Mouse (Mus musculus) cerebellum, postnatal 36 days (tissue): ENCODE results near the gene Kcnab1.

Source experiments
- DNase-seq, 2 experiments: peaks; one replicate each; pipeline ENCODE4 v3.0.0; 2021 to 2022; ENCODE audit warnings: mixed read lengths in 2 of 2

Kcnab1 gene

DNA sequence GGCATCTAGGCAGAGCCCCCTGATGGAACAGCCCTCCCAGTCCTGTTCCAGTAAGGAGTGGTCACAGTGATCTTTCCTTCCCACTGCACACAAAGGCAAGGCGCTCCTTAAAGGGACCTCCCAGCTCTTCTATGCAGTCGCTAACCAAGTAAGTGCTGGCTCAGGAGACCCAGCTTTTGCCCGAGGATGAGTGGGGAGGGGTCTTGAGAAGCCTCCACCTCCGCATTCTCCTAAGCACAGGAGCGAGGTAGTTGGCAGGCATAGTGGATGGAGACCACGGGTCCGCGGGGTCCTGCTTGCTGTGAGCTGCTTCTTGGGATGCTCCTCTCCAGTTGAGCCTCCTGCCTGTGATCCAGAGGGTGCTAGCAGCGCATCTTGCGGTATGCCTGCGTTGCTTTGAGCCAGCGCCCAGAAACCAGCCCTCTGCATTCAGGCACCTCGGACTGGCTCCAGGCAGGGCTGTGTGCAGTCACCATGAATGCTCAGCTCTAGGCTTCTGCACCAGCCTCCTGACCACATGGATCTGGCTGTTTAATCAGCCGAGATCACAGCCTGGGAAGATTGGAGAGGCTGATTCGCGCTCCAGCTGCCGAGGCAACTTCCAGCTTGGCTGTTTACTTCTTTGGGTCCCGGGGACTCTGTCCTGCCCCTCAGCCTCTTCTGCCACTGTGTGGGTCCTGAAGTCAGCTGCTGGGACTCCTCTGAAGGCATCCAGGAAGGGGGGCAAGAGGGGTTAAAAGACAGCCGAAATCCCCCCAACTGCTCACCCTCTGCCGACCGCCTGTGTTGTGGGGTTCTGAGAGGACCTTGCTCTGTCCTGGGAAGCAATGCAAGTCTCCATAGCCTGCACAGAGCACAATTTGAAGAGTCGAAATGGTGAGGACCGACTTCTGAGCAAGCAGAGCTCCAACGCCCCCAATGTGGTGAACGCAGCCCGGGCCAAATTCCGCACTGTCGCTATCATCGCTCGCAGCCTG lies at the start of gene Kcnab1:
Kcnab1 (plus strand) TSS at position 440 of the 977 bp plus-strand sequence.
- DNase-seq, result peak; percentile 67 to 68

DNA sequence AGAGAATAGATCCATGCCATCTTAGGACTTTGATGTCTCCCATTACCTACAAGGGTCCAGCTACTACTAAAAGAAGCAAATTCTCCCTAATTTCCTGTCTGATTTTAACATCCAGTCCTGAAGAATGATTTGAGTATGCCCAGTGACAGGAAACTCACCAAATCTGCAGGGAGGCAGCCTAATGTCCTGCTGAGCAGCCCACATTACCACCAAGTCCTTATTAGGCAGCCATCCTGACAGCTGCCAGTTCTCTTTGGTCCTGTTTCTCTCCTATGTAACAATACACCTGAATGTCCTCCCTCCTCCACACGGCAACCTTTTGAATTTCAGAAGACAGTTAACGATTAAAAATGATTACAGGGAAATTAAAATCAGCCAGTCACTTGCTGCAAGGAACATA lies 20.9 kb upstream of the Kcnab1 start:
- DNase-seq, result no peak

DNA sequence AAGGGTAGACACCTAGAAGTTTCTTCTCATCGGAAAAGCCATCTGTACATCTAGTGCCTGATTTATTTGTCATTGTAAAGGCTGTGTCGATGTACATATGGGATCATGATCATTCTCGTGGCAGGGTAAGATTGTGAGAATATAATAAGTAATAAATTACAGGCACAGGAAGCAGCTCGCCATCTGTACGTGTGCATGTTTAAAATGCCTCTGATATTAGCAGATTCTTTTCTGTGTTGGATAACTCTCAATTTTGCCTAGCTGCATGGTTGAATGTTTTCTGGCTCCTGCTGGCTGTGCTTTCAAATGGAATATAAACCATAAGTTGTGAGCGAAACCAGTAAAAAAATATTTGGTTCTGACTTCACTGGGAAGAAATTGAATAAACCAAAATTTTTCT lies 5.1 kb upstream of the Kcnab1 start:
- no peak for DNase-seq

DNA sequence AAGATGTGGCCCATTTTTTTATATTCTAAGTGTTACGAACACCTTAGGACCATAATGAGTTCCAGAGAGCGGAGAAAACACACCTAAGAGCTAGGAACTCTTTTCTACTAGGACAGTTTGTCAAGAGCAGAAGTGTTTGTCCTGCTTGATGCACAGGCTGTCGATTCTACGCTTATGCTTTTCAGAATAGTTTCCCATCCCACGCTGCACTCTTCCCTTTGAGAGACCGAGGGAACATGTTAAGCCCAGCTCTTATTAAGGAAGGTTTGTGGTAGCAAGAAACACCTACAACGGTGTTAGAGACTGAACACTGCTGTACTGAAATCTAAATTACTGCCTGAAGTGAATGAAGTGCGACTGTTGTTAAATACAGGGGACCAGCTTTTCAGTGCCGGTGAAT lies 1.0 kb downstream of the Kcnab1 start:
- DNase-seq, result peak in 1 of 2 experiments; percentile 32

DNA sequence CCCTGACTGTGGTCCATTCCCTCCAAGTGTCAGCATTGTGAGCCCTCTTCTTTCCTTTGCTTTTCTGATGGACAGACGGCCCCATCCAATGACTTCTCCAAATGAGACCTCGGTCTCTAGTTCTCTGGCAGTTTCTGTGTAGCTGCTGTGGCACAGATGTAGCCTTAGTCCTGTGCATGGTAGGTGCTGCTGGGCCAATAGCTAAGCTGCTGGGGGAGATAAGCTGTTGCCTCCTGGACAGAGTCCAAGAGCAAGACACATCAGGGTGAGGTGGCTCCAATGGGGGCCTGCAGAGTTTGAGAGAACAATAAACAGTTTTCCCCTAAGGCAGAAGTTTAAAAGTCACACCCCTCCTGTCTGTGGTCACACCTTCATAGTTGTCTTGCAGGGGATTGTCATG lies 2.0 kb downstream of the Kcnab1 start:
- no peak for DNase-seq

DNA sequence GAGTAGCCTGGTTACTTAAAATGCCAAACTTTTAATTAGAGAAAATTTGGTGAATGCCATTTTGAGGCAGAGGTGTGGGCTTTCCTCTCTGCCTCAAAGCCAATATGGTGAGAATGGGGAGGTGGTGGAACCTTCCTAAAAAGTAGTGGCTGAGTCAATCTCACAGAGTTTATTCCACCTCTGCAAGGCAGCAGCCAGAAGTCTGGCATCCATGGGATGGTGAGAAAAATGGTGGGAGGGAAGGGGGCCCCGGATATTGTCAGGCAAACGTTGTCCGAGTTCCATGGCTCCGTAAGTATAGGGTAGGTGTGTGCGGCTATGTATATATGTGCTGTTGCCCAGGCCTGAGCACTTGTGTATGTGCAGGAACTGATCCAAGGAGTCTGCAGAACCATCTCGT lies 6.0 kb downstream of the Kcnab1 start:
- DNase-seq, result no peak

DNA sequence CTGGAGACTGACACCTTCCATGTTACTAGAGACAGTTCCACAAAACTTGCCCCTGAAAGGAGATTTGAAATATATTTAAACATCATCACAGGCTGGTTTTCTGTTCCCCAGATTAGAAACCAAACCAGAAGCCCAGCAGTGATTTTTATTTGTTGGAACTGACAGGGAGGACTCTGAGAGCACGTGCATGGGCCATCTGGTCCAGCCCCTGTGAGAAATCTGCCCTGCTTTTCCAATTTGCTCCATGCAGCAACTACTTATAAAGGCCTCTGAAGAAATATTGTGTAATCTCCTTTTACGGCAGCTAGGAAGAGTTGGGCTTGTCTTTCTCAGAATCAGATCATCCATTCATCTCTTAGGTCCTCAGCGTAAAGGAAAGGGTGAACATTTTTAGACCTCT lies 7.8 kb downstream of the Kcnab1 start:
- peak; percentile 43 to 45 for DNase-seq

DNA sequence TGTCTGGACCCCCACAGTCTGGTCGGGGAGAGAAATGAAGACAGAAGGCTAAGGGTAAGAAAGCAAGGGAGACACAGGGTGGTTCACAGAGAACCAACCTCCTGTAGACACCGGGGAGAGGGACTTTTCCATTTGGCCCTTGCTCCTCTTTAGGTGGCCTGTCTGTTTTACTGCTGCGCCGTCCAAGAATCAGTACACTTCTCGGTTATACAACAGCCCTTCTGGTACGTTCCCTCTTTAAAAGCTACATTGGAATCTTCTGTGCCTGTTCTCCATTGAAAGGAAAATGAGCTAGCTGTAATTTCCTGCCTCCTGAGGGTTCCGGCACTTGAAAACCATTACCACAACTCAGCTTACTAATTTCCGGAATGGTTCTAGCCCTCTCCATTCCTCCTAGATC lies 8.2 kb downstream of the Kcnab1 start:
- no peak for DNase-seq

DNA sequence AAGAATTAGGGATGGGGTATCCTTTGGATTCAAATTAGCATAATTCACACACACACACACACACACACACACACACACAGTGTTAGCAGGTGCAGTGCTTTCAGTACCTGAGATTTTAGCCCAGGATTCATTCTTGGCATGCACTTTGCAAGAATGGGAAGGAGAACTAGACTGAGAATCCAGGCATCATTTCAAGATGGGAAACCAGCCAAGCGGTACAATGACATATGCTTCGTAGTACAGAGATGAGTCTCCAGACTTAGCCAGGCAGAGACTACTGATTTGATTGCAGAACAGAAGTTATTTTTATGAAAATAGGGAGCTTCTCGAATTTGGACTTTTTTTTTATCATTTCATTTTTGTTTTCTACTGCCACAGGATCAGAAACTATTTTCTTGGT lies 15.8 kb downstream of the Kcnab1 start:
- peak; percentile 73 to 90 for DNase-seq

DNA sequence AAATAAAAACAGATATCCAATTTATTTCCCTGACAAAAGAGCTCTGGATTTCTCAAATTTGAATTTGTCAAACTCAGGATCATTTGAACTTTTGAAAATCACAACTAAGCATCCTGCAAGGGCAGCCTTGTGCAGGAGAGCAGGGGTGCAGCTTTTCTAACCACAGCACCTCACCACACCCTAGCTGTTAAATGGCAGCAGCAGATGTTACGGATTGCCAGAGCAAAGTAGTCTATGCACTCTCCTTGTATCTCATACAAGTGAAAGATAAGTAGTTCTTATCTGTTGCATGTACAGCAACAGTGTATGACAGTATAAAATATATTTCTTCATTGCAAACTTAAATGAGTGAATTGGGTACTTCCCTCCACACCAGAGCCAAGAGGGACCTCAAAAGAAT lies 20.4 kb downstream of the Kcnab1 start:
- no peak for DNase-seq

DNA sequence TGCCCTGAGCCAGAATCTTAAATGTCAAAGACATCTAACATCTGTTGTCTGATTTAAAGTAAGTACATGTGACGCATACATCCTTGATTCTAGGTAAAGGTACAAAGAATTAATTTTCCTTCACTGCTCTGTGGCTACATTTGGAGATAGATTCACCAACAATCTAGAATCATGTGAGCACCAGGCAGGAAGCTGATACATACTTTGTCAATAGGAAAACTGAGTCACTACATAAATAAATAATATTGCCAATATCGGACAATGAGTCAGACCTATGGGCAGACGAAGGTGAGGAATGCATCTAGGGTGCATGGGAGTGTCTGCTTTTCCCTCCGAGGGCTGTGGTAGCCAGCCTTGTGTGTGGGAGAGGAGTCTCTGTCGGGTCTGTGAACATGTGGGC lies 25.7 kb downstream of the Kcnab1 start:
- DNase-seq, result no peak

DNA sequence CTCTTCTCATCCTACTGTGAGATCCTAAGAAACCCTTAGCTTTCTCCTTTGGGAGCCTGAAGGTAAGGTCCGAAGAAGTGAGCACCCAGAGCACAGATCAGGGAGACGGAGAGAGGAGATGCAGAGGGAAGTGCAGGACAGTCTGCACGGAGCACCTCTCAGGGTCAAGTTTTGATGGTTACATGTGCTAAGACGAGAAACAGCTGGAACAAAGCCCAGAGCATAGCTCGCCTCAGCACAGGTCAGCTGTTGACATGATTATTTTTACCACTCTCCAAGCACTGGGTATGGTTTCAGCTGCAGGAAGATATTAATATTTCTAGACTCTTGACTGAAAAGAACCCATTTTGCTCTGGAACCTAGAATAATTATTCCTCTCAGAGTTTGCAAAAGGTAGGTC lies 27.7 kb downstream of the Kcnab1 start:
- no peak for DNase-seq

DNA sequence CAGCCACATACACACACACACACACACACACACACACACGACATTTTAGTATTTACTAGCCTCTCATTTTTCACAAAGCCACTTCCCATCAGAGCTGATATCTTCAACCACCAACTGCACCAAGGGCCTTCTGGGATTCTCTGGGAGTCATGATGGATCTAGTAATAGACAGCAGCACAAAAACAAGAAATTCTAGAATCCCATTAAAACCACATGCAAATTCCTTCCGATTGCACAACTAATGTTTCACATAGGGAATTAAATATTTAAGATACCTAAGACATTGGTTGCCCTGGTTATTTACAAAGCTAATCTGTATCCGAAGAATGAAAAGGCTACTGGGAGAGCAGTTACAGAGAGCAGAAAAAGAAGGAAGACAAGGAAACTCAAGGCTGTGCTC lies 29.6 kb downstream of the Kcnab1 start:
- no peak for DNase-seq

DNA sequence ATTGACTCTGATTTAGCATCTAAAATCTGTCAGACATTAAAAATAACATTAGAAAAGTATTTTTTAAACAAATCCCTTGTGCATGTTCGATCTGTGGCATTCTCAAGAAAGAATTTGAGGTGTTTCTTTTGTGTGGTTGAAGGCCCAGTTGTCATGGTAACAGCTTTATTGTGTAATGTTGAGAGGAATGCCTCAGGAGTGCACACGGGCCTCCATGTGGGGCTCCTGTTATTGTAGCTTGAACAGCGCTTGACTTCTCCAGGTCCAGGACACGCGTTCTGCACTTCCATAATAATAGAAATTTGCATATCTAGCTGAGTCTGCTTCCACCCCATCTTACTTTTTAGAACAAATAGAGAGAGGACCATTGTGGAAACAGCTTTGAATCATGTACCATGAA lies 36.0 kb downstream of the Kcnab1 start:
- DNase-seq, result no peak

DNA sequence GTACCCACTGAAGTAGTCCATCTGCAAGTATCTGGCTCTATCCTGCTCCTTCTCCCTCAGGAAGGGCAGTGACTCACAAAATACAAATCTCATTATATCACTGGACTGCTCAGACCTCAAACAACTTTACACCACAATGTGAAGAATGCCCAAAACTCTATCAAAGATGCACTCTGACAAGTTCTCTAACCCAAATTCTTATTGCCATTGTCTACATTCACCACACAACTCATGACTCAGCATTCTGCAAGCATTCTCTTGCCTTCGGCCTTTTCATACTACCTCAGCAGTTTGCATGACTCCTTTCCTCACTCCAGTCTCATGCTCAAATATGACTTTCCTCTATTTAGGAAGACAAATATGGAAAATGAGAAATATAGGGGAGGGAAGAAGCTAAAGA lies 42.6 kb downstream of the Kcnab1 start:
- DNase-seq, result no peak

DNA sequence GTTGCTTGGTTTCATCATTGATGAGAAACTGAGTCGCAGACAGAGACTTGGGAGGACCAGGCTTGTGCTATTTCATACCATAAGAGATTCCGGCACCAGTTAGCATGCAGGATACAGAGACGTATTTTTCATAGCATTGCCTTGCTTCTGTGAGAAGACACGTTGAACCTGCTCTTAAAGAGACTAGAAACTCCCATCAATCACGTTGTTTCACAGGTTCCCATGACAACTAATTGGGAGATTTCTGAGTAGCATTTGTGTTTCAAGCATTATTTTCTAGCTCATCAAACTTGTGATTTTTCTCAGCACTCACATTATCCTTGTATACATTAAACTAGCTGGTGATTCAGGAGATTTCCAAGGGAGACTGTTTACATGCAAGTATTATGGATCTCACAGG lies 63.8 kb downstream of the Kcnab1 start:
- DNase-seq, result no peak

DNA sequence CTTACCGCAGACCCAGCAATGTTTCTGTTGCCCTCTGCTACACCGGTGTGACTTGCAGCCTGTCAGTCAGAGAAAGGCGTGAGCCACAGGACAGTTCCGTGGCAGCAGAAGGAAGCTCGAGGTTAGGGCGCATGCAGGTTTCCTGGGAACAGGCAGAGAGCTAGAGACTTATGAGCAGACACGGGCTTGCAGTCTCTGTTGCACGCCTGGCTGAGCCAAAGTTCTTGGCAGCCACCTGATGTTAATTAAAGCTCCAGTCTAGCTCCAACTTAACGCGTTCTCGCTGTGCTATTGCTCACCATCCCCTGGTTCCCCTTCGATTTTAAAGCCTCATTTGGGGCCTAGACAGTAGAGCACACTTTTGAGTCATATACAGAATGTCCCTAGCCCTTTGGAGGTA lies 65.4 kb downstream of the Kcnab1 start:
- DNase-seq, result peak; percentile 56 to 58

DNA sequence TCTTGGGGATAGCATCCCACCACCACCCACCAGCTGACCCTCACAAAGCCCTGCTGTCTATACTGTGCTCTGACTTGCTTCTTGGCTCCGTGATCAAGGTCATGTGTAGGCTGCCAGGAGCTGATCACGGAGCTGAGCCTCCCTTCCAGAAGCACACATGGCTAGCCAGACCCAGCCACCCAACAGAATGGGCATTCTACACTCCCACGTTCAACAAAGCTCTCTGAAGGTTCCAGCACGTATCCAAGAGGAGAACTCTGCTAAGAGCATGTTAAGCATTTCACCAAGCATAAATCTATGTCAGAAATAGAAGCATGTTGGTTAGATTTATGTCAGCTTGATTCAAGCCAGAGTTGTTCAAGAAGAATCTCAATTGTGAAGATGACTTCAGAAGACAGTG lies 66.6 kb downstream of the Kcnab1 start:
- no peak for DNase-seq

DNA sequence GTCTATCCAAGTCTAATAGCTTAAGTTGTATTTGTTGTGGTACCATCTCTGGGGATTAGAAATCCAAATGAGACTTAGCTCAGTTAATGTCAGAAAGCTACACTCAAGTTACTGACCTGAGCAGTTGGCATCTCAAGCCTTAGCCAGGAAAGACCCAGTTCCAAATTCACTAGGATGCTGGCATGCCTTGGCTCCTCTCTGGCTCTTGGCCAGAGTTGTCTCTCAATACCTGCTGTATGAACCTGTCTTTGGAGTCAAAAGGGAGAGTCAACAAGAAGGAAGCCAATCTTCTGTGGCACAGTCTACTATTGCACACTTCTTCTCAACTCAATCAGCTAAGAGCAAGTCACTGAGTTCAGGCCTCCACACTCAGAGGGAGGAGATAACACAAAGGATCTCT lies 67.7 kb downstream of the Kcnab1 start:
- peak; percentile 14 to 18 for DNase-seq

DNA sequence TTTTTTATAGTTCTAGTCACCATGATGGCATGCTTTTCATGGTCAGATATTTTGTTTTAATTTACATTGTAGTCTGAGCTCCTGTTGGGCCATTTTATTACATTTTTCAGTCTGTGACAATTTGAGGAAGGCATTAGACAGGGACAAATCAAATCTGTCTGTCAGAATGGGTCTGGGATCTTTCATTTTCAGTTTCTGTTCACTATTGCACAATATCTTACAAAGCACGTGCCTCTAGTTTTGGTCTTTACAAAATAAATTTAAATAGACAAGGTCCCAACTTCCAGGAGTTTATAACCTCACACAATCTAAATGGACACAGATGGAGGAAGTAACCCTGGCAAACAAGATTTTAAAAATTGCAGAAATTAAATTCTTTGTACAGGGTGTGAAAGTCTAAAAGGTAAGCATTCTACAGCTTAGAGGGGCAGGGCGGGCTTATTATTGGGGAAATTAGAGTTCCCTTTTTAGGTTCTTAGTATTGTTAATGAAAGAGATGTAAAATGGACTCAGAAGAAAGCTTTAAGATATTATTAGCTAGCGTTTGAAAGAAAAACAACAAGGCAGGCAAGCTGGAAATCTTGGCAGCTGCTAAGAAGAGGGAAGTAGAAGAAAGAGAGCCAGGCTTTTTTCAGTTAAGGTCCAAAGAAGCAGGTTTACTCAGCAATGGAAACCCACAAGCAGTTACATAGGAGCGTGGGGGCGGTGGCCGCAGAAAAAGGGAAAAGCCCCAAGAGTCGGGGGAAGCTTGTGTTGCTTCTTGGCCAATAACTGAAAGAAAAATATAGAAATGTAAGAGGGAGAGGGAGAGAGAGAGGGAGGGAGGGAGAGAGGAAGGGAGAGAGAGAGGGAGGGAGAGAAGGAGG lies 78.9 kb downstream of the Kcnab1 start:
- DNase-seq, result no peak

DNA sequence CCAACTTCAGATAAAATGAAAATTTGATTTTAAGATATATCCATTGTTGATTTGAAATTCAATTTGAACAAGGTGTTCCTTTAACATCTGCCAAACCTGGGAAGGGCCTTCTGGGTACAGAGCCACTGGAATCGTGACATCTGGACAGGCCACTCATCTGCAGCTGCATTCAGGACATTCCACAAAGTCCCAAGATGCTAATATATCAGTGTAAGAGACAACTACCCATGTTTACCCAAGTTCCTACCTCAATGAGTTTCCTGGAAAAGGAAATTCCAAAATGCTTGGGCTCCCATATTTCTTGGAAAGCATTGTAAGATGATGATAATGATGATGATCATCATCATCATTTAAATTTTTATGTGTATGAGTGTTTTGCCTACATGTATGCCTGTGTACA lies 91.4 kb downstream of the Kcnab1 start:
- no peak for DNase-seq

DNA sequence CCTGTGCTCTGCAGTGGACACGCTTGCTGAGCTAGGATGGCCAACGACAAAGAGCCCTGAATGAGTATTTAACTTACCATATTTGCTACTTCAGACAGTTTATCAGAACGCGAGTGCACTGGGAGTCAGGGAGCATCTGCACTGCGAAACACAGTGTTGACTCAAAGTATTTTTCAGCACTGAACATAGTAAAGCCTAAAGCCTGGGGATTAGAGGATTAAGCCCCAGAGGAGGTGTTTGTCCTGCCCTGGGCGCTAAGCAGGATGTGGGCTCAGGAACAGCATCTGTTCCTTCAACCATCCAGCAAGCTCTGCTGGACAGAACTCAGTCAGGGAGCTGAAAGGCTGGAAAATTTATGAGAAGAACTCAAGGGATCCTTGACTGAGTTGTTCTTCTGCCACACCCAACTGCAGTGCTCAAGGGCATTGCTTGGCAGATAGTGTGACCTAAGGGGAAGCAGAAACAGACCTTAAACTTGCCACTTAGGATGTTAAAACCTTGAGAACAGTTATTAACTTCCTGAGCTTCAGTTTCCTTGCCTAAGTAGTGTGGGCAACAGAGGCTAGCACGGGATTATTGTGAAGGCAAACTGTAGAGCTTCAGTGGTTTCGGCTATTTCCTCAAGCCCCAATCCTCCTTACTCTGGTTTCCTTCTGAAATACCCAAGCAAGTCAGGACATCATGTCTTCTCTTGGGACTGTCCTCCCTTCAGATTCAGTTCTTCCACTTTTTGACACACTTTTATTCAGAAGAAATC lies 94.4 kb downstream of the Kcnab1 start:
- no peak for DNase-seq
